17 mouse cellular contexts compared by ENCODE assay signal in genomic region chr19:42660244-42660565, GRCm38 (mm10). TPM values are rescaled to one million over a fixed set of nuclear protein-coding genes. Genes with fewer than 3 reads are reported as not detected.
A peak's percentile ranks its signal among the peaks of the same experiment; 100 is the strongest.
DNase-seq lines count a peak whose midpoint lies in the region; ATAC-seq and TF ChIP-seq lines count a peak whose summit lies in the region.
"Had no signal": no experiment of that assay in that cellular context is flagged by ENCODE, and none has a peak within 500 bp of the region (broad histone marks: within the 10 kb centered on the region; RNA-seq: fewer than 3 reads in every experiment).

No protein-coding gene starts in this region.

- TF ChIP-seq POLR2A in embryonic fibroblast, embryonic 13.5 days (IDR thresholded peaks at IDR 0.05; ENCODE audit: low read depth, low read length), result no peak

- H3K27me3 ChIP-seq in forebrain, embryonic 15.5 days, result peaks cover 13% of the 10 kb centered on the region; the same call in 1 of the 2 replicates
- peaks cover 3% of the 10 kb centered on the region; the same call in 1 of the 2 replicates for H3K27me3 ChIP-seq in forebrain, embryonic 16.5 days (replicated peaks; ENCODE audit: control insufficient read depth, insufficient read depth, low read length)
- peaks cover 32% of the 10 kb centered on the region for H3K27me3 ChIP-seq in hindbrain, embryonic 15.5 days
- H3K27me3 ChIP-seq in hindbrain, embryonic 11.5 days (ENCODE audit: control insufficient read depth, insufficient read depth, low read length), result peaks cover 5% of the 10 kb centered on the region; the same call in 1 of the 2 replicates

- no peak overlapping the region for H3K27ac ChIP-seq in forebrain, embryonic 15.5 days (replicated peaks)
- no peak overlapping the region for H3K27ac ChIP-seq in forebrain, embryonic 16.5 days (ENCODE audit: low read length)
- no peak overlapping the region for H3K27ac ChIP-seq in hindbrain, embryonic 15.5 days (replicated peaks)
- H3K27ac ChIP-seq in hindbrain, embryonic 11.5 days (ENCODE audit: low read depth, low read length), result no peak overlapping the region
- H3K27ac ChIP-seq in embryonic fibroblast, embryonic 13.5 days (ENCODE audit: insufficient read depth, low read length), result peak overlapping the region; percentile 15; the same call in 1 of the 2 replicates
- H3K27ac ChIP-seq: hindbrain, embryonic 12.5 days; limb, embryonic 13.5 days; liver, embryonic 14.5 days; macrophage had no signal

- no peak overlapping the region for H3K4me3 ChIP-seq in forebrain, embryonic 15.5 days
- H3K4me3 ChIP-seq in forebrain, embryonic 16.5 days (replicated peaks; ENCODE audit: low read length), result no peak overlapping the region
- H3K4me3 ChIP-seq in hindbrain, embryonic 15.5 days, result no peak overlapping the region
- H3K4me3 ChIP-seq in hindbrain, embryonic 11.5 days (ENCODE audit: low read depth, low read length), result no peak overlapping the region
- no peak overlapping the region for H3K4me3 ChIP-seq in embryonic fibroblast, embryonic 13.5 days (ENCODE audit: insufficient read depth, low read length)
- H3K4me3 ChIP-seq: heart, embryonic 12.5 days; hindbrain, embryonic 12.5 days; limb, embryonic 13.5 days; midbrain, embryonic 13.5 days had no signal

- H3K9me3 ChIP-seq in forebrain, embryonic 15.5 days, result no peaks in the 10 kb centered on the region
- no peaks in the 10 kb centered on the region for H3K9me3 ChIP-seq in forebrain, embryonic 16.5 days (ENCODE audit: control insufficient read depth, low read length)
- H3K9me3 ChIP-seq in hindbrain, embryonic 15.5 days, result no peaks in the 10 kb centered on the region
- H3K9me3 ChIP-seq in hindbrain, embryonic 11.5 days (ENCODE audit: control insufficient read depth, low read length), result no peaks in the 10 kb centered on the region
- H3K9me3 ChIP-seq: heart, embryonic 12.5 days; hindbrain, embryonic 12.5 days; limb, embryonic 13.5 days; midbrain, embryonic 13.5 days had no signal

- peak; percentile 1; the same call in 1 of the 2 replicates for ATAC-seq in forebrain, embryonic 15.5 days (replicated peaks)
- ATAC-seq in forebrain, embryonic 16.5 days, result no peak
- ATAC-seq in hindbrain, embryonic 15.5 days (ENCODE audit: low FRiP score, low read depth), result 0 out of 2 replicates have a peak, but pooled peaks have one; percentile 1
- no peak for ATAC-seq in hindbrain, embryonic 11.5 days (ENCODE audit: low FRiP score)
- ATAC-seq: intestine, postnatal 0 days had no signal

- DNase-seq in hindbrain, embryonic 11.5 days (ENCODE audit: low spot score), result no peak
- DNase-seq in Muller cell, postnatal 12 days (ENCODE audit: inconsistent ontology term), result peak; percentile 96
- DNase-seq in kidney, postnatal 25 days, result no peak
- DNase-seq in ovary, postnatal 36 days (ENCODE audit: low spot score), result no peak
- DNase-seq: thymus, adult 2 months; thymus, postnatal 4 days had no signal

- no peak overlapping the region for H3K9ac ChIP-seq in forebrain, embryonic 15.5 days (replicated peaks)
- no peak overlapping the region for H3K9ac ChIP-seq in forebrain, embryonic 16.5 days (replicated peaks; ENCODE audit: low read depth, low read length)
- H3K9ac ChIP-seq in hindbrain, embryonic 15.5 days, result no peak overlapping the region
- H3K9ac ChIP-seq in hindbrain, embryonic 11.5 days (ENCODE audit: low read depth, low read length), result no peak overlapping the region
- H3K9ac ChIP-seq: heart, embryonic 12.5 days; hindbrain, embryonic 12.5 days; limb, embryonic 13.5 days; liver, embryonic 14.5 days; midbrain, embryonic 13.5 days had no signal

- H3K4me2 ChIP-seq in forebrain, embryonic 15.5 days (replicated peaks), result no peak overlapping the region
- H3K4me2 ChIP-seq in forebrain, embryonic 16.5 days (ENCODE audit: low read length), result no peak overlapping the region
- no peak overlapping the region for H3K4me2 ChIP-seq in hindbrain, embryonic 15.5 days
- H3K4me2 ChIP-seq in hindbrain, embryonic 11.5 days (replicated peaks; ENCODE audit: low read depth, low read length), result no peak overlapping the region
- H3K4me2 ChIP-seq: heart, embryonic 12.5 days; hindbrain, embryonic 12.5 days; limb, embryonic 13.5 days had no signal

- H3K36me3 ChIP-seq in forebrain, embryonic 15.5 days, result no peaks in the 10 kb centered on the region
- no peaks in the 10 kb centered on the region for H3K36me3 ChIP-seq in forebrain, embryonic 16.5 days (ENCODE audit: control insufficient read depth, insufficient read depth)
- H3K36me3 ChIP-seq in hindbrain, embryonic 15.5 days, result no peaks in the 10 kb centered on the region
- no peaks in the 10 kb centered on the region for H3K36me3 ChIP-seq in hindbrain, embryonic 11.5 days (ENCODE audit: control insufficient read depth, insufficient read depth, low read length)
- H3K36me3 ChIP-seq: heart, embryonic 12.5 days; hindbrain, embryonic 12.5 days; limb, embryonic 13.5 days; midbrain, embryonic 13.5 days had no signal

- 95% methylated on average over 2 of the region's 2 CpGs for WGBS in forebrain, embryonic 15.5 days
- 88% methylated on average over 2 of the region's 2 CpGs for WGBS in forebrain, embryonic 16.5 days
- 93% methylated on average over 2 of the region's 2 CpGs for WGBS in hindbrain, embryonic 15.5 days
- WGBS in hindbrain, embryonic 11.5 days, result 93% methylated on average over 2 of the region's 2 CpGs

- TF ChIP-seq CTCF in embryonic fibroblast, embryonic 13.5 days (IDR thresholded peaks at IDR 0.05; ENCODE audit: borderline replicate concordance, insufficient read depth, low read length), result no peak

- H3K4me1 ChIP-seq in forebrain, embryonic 15.5 days, result peaks cover 8% of the 10 kb centered on the region; the same call in 1 of the 2 replicates
- peaks cover 9% of the 10 kb centered on the region for H3K4me1 ChIP-seq in forebrain, embryonic 16.5 days (replicated peaks; ENCODE audit: control insufficient read depth, insufficient read depth, low read length)
- H3K4me1 ChIP-seq in hindbrain, embryonic 15.5 days (replicated peaks), result peaks cover 9% of the 10 kb centered on the region; the same call in 1 of the 2 replicates
- peaks cover 5% of the 10 kb centered on the region for H3K4me1 ChIP-seq in hindbrain, embryonic 11.5 days (replicated peaks; ENCODE audit: control insufficient read depth, insufficient read depth, low read length)
- H3K4me1 ChIP-seq in embryonic fibroblast, embryonic 13.5 days (ENCODE audit: control insufficient read depth, insufficient read depth, low read length), result peaks cover 5% of the 10 kb centered on the region

RNA-seq across cellular contexts. Expression of gene Loxl4, which starts 47.6 kb away (rescaled TPM):
- polyA plus RNA-seq in forebrain, embryonic 15.5 days (2015; fragmentation: Nextera tagmentation; extraction: Ambion mirVana), result 0.11 and 0.18 TPM in 2 replicates
- 0.12 and 0.13 TPM in 2 replicates for polyA plus RNA-seq in forebrain, embryonic 16.5 days (2015; fragmentation: Nextera tagmentation; extraction: Ambion mirVana)
- polyA plus RNA-seq in hindbrain, embryonic 15.5 days (2015; fragmentation: Nextera tagmentation; extraction: Ambion mirVana), result 0.24 TPM in 1 of 2 replicates, not detected in the other
- polyA plus RNA-seq in hindbrain, embryonic 11.5 days (2014; fragmentation: Nextera tagmentation; extraction: Ambion mirVana), result 0.20 and 0.37 TPM in 2 replicates
- polyA plus RNA-seq in embryonic fibroblast, embryonic 13.5 days (2011; ENCODE audit: insufficient read length, low read depth, missing spikeins), result 13.3 and 33.0 TPM in 2 replicates
- polyA plus RNA-seq: macrophage had no signal

Comparison
In these comparisons a context has a peak if more than half of its experiments do, and no peak if none do; other contexts are left out.
1. ATAC-seq: peak in forebrain, embryonic 15.5 days (single experiment) and hindbrain, embryonic 15.5 days (single experiment); none in forebrain, embryonic 16.5 days (single experiment) and hindbrain, embryonic 11.5 days (single experiment).
2. RNA of gene Loxl4, which starts 47.6 kb away (polyA plus RNA-seq): 13.3 to 33.0 TPM in embryonic fibroblast, embryonic 13.5 days; 0.20 to 0.37 TPM in hindbrain, embryonic 11.5 days, 0.11 to 0.18 TPM in forebrain, embryonic 15.5 days, 0.12 to 0.13 TPM in forebrain, embryonic 16.5 days and 0.24 TPM in hindbrain, embryonic 15.5 days; every median in the first group is over 10 times any median in the second.